Mouse (Mus musculus) liver, adult (tissue): Measurements from ENCODE around the gene Draxin.

ENCODE experiments used
- GATA4 ChIP-seq: IDR thresholded peaks from 2 replicates; pipeline ENCODE4 v1.6.1; 2014; ENCODE audit warnings: mild to moderate bottlenecking, low read length; ENCODE audit not compliant: insufficient replicate concordance

Gene Draxin

DNA sequence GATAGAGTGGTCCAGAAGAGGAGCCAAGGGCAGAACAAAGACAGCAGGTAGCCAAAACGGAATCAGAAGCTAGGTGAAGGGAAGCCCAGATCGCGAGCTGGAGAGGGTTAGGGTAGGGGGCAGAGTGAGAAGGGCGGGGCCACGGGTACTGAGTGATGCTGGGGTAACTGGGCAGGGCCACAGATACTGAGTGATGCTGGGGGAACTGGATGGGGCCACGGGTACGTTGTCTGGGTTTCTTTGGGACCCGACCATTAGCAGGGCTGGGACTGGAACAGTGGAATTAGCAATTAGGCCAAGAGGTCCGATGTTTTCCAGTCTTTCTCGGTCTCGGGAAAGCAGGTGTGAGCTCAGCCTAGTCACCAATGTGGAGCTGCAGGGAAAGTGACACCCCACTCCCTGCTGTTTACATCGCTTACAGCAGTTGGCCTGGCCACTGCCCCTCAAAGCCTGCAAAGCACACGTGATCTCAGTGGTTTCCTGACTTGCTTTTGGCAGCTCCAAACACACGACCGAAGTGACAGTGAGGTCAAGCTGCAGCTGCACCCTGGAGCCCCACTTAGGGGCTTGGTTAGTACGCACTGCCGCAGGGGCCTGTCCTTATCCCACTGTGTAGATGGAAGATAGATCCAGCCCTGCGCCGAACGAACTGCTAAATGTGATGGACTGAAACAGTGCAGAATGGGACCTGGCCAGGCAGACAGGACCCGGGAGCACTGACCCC lies 47.2 kb downstream of the Draxin start:
- no peak for TF ChIP-seq GATA4

DNA sequence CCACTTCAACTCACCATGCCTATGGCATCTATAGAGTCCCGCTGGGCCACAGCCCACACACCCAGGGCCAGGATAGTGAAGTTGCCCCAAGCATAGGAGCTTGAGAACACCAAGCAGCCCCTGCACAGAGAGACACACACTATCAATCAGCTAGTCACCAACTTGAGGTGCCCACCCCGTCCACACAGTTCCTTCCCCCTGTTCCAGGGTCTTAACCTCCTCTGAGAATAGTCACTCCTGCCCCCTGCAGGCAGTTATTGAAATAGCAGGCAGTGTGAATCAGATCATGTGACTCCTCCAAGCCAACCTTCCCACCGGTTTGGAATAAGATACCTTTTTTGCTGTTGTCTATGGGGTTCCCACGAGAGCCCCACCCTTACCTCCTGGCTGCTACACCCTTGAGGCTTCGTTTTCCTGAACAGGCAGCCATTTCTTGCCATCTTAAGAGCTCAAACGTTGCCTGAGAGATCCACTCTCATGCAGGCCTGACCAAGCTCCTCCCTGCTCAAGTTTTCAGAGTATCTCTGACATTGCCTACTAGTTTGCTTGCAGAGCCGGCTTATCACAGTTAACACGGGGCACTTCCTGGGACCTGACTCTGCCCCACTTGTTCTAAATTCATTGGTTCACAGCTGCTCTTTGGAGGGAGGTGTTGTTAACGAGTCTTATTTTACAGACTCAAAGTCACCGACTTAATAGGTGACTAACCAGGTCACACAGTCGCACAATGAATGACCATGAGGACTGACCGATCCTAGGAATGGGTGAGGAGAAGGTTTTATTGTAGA lies 48.0 kb downstream of the Draxin start:
- TF ChIP-seq GATA4 = no peak

GRCm38 (mm10) chr4:148081201-148081600 lies 49.3 kb downstream of the Draxin start:
- no peak for TF ChIP-seq GATA4

DNA sequence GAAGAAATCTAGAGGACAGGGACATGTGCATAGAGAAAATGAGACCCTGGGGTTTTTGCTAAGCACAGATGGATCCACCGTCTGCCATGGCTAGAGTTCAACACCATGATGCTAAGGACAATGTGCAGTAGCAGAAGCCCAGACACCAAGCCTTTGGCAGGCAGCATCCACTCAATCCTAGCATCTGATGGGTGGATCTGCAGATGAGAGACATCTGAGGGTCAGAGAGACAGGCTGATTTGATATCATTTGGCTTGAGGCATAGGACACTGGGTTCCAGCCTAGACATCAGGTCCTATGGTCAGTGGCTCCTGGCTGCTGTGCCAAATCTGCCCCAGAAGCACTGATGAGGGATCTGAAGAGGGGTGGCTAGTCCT lies 49.9 kb downstream of the Draxin start:
- TF ChIP-seq GATA4 = no peak

DNA sequence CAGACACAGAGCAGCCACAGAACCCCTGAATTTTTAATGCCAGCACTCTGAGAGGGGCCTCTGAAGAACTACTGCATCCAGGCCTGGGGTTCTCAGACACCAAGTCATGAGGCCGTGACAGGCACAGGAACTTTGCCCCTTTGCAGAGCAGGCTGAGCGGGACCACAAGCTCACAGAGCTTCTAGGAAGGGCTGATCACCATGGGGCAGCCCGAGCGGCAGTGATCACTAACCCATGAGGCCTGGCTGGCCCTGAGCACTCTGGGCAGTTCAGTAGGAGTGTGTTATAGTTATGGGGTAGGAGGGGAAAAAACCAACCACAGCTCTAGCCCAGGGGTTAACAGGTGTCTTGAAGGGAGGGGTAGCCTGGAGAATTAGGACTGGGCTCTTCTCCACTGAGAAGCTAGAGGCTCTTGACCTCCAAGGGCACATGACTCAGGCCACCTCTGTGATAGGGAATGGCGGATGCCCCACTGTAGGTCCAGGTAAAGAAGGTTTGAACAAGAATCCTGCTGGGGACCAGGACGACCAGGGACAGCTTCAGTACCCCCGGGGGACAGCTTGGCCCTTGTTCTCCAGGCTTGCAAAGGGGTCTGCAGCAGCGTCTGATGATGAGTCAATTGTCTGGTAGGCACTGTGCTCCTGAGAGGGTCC lies 50.4 kb downstream of the Draxin start:
- TF ChIP-seq GATA4 = no peak

GRCm38 (mm10) chr4:148079212-148079611 lies 51.3 kb downstream of the Draxin start:
- TF ChIP-seq GATA4 = no peak

- no peak for TF ChIP-seq GATA4
These were observed 54.6 kb downstream of the Draxin start for GRCm38 (mm10) chr4:148075881-148076280.

DNA sequence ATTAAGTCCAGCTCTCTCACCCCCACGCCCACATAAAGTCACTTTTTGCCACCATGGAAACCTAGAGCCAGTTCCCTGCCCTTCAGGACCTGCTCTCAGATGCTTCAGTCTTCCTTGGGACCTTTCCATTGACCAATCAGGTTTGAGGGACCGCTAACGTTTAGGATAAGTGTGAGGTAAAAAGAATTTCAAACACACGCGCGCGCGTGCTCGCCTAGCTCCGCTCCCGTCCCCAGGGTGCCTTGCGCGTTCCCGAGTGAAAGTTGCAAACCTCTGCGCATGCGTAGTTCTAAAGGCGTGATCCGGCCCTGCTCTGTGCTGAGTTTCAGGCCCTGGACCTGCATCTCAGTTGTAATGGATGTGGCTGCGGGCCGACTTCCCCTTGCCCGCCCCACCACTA lies 55.2 kb downstream of the Draxin start:
- no peak for TF ChIP-seq GATA4

DNA sequence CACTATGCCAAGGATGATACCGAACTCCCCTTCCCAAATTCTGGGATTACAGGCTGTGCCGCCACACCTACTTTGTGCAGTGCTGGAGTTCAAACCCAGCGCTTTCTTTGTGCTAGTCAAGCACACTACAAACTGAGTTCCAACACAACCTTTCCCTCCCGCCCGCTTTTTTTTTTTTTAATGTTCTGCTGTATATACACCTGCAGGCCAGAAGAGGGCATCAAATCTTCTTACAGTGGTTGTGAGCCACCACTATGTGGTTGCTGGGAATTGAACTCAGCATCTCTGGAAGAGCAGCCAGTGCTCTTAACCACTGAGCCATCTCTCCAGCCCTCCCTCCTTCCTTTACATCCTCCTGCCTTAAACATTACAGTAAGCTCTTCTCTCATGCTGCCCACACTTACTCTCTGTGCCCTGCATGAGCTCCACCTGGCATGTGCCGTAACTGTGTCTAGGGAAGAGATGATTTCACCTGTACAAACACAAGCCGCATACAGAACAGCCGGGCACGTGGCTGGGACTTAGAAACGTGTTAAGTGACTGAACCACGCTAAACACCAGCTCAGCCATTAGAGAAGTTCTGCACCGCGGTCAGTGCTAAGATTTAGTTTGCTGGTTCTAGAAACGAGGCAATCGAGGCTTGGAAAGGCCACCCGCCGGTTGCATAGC lies 55.8 kb downstream of the Draxin start:
- TF ChIP-seq GATA4 = no peak

GRCm38 (mm10) chr4:148071508-148071907 lies 59.0 kb downstream of the Draxin start:
- no peak for TF ChIP-seq GATA4

- no peak for TF ChIP-seq GATA4
These were observed 60.8 kb downstream of the Draxin start for GRCm38 (mm10) chr4:148069602-148070218.

DNA sequence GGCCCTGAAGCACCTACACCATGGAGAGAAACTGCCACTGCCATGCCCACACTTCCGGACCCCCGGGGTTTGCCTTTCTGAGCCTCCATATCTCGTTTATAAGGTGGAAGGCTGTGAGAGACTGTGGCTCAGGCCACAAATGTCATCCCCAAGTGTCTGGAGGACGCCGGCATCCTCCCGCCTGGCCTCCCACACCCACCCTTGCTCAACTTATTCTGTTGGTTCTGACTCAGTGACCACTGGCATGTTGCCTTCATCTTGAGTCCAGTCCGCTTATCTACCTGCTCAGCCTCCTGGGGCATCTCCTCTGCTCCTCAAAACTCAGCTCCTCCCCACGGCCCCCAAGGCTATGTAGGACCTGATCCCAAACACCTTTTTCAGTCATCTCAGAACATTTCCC lies 63.2 kb downstream of the Draxin start:
- TF ChIP-seq GATA4 = no peak

DNA sequence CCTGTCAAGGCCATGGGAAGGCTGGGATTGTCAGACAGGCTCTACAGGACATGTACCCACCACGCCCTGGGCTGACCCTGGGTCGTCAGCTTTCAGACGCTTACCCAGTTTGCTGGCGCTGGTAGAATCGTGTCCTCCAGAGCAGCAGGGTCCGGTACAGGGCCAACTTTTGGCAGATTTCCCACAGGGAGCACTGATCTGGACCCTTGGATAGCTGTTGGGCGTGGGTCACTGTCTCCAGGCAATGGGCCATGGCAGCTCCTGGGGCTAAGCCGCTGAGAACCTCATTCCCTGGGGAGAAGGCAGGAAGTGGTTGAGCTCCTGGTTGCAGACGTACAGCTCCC lies 64.1 kb downstream of the Draxin start:
- no peak for TF ChIP-seq GATA4

GRCm38 (mm10) chr4:148065702-148066400 lies 64.6 kb downstream of the Draxin start:
- TF ChIP-seq GATA4 = no peak

DNA sequence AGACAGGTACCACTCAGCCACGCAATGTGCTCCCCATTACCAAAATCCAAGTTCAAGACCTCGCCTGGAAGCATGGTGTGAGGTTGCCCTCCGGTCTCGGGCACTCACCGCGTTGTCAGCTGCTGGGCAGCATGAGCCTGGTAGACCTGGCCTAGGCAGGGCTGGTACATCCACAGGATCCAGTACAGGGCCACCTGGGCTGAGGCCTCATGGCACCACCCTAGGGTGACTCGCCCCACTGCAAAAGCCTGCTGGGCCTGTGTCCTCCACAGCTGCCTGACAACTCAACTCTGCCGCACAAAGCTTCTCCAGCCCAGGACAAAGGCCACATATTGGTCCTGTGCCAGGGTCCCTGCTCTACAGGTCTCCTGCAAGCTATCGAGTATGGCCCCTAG lies 69.4 kb downstream of the Draxin start:
- no peak for TF ChIP-seq GATA4
